Mouse (Mus musculus): ENCODE measurements at regions not wholly inside any gene's neighbourhood (a gene's known extent, or its start where the extent isn't known, plus 50 kb on each side); places are given as distances from the start of the nearest gene placed in this dataset.

GRCm38 (mm10) chr10:30132243-30132642 is 68.1 kb downstream of the Cenpw start:
- Histone ChIP-seq H3K27me3 (ENCODE audit: control insufficient read depth, insufficient read depth, low read length) (no peaks in the 10 kb centered on the region), H3K36me3 (ENCODE audit: control insufficient read depth, insufficient read depth, low read length) (no peaks in the 10 kb centered on the region), H3K9me3 (ENCODE audit: control insufficient read depth, low read length) (0 out of 2 replicates have a peak, but pooled peaks cover 2% of the 10 kb centered on the region), H3K27ac (replicated peaks; ENCODE audit: low read depth, low read length) (no peak overlapping the region), H3K4me1 (ENCODE audit: control insufficient read depth, insufficient read depth, low read length) (no peaks in the 10 kb centered on the region), H3K9ac (replicated peaks; ENCODE audit: low read length) (no peak overlapping the region), H3K4me3 (replicated peaks; ENCODE audit: low read depth, low read length) (no peak overlapping the region), H3K4me2 (ENCODE audit: low read length) (no peak overlapping the region)
- ATAC-seq (ENCODE audit: low FRiP score, low TSS enrichment) (no peak), DNase-seq (no peak)

DNA sequence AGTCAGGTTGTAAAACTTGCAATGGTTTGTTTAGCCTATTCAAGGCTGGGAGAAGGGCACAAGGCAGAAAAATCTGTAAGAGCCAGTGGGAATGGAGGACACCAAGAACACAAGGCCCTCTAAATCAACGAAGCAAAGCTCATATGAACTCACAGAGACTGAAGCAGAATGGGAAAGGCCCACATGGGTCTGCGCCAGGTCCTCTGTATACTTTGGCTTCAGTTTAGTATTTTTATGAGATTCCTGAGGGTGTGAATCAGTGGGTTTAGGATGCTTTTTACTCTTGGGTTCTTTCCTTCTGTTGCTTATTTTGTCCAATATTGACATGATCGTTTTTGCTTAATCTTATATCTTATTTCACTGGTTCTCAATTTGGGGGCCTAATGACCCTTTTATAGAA is 90.0 kb downstream of the Cenpw start:
- Histone ChIP-seq H3K9ac (replicated peaks; ENCODE audit: low read length) (no peak overlapping the region), H3K36me3 (ENCODE audit: control insufficient read depth, insufficient read depth, low read length) (no peaks in the 10 kb centered on the region), H3K27ac (replicated peaks; ENCODE audit: low read depth, low read length) (no peak overlapping the region), H3K4me3 (replicated peaks; ENCODE audit: low read depth, low read length) (no peak overlapping the region), H3K4me2 (ENCODE audit: low read length) (no peak overlapping the region), H3K27me3 (ENCODE audit: control insufficient read depth, insufficient read depth, low read length) (no peaks in the 10 kb centered on the region), H3K9me3 (ENCODE audit: control insufficient read depth, low read length) (no peaks in the 10 kb centered on the region), H3K4me1 (ENCODE audit: control insufficient read depth, insufficient read depth, low read length) (no peaks in the 10 kb centered on the region)
- no peak for ATAC-seq (ENCODE audit: low FRiP score, low TSS enrichment)
- 80% methylated on average over 3 of the region's 3 CpGs for WGBS
- DNase-seq = no peak

DNA sequence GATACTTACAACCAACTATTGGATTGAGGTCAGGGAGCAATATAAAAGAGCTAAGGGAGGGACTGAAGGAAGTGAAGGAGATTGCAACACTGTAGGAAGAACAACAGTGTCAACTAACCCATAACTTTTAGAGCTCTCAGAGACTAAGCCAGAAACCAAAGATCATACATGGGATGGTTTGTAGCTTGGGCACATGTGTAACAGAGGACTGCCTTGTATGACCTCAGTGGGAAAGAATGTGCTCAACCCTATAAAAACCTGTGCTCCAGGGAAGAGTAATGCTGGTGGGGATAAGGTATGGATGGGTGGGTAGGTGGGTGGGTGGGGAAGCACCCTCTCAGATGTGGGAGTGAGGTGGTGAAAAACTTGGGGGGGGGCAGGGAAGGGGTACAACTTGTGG is 97.9 kb downstream of the Cenpw start:
- DNase-seq (no peak), ATAC-seq (ENCODE audit: low FRiP score, low TSS enrichment) (no peak)
- Histone ChIP-seq H3K4me3 (replicated peaks; ENCODE audit: low read depth, low read length) (no peak overlapping the region), H3K27me3 (ENCODE audit: control insufficient read depth, insufficient read depth, low read length) (no peaks in the 10 kb centered on the region), H3K36me3 (ENCODE audit: control insufficient read depth, insufficient read depth, low read length) (no peaks in the 10 kb centered on the region), H3K27ac (replicated peaks; ENCODE audit: low read depth, low read length) (no peak overlapping the region), H3K9me3 (ENCODE audit: control insufficient read depth, low read length) (no peaks in the 10 kb centered on the region), H3K9ac (replicated peaks; ENCODE audit: low read length) (no peak overlapping the region), H3K4me2 (ENCODE audit: low read length) (no peak overlapping the region), H3K4me1 (ENCODE audit: control insufficient read depth, insufficient read depth, low read length) (no peaks in the 10 kb centered on the region)

DNA sequence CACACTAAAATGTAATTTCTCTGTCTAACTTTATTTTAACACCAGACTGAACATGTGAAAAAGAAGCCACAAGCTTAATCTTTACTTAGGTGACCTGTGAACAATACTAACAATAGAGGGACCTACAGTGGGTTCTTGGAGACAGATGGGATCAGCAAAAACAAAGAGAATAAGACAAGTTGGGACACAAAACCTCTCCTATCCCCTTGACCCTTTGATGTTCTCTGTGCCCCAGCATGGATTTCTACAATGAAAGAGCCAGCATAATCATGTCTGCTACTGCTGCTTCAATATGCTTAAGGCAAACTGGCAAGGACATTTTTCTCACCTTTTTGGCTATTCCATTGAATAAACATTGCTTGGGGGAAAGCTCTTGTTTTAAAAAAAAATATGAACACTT is 105.8 kb downstream of the Cenpw start:
- DNase-seq (no peak), ATAC-seq (ENCODE audit: low FRiP score, low TSS enrichment) (no peak)
- no peaks in the 10 kb centered on the region for H3K27me3 ChIP-seq (ENCODE audit: control insufficient read depth, insufficient read depth, low read length)
- no peak overlapping the region for H3K4me3 ChIP-seq (replicated peaks; ENCODE audit: low read depth, low read length)
- H3K36me3 ChIP-seq (ENCODE audit: control insufficient read depth, insufficient read depth, low read length) = no peaks in the 10 kb centered on the region
- no peak overlapping the region for H3K27ac ChIP-seq (replicated peaks; ENCODE audit: low read depth, low read length)
- no peak overlapping the region for H3K9ac ChIP-seq (replicated peaks; ENCODE audit: low read length)
- H3K4me1 ChIP-seq (ENCODE audit: control insufficient read depth, insufficient read depth, low read length) = no peaks in the 10 kb centered on the region
- H3K4me2 ChIP-seq (ENCODE audit: low read length) = no peak overlapping the region
- H3K9me3 ChIP-seq (ENCODE audit: control insufficient read depth, low read length) = no peaks in the 10 kb centered on the region

- no peak overlapping the region for H3K4me2 ChIP-seq (ENCODE audit: low read length)
- H3K9ac ChIP-seq (replicated peaks; ENCODE audit: low read length) = no peak overlapping the region
- no peaks in the 10 kb centered on the region for H3K4me1 ChIP-seq (ENCODE audit: control insufficient read depth, insufficient read depth, low read length)
- DNase-seq (peak; percentile 4), ATAC-seq (ENCODE audit: low FRiP score, low TSS enrichment) (no peak)
- WGBS = 0% methylated on average over 1 of the region's 1 CpGs
- no peak overlapping the region for H3K27ac ChIP-seq (replicated peaks; ENCODE audit: low read depth, low read length)
- no peak overlapping the region for H3K4me3 ChIP-seq (replicated peaks; ENCODE audit: low read depth, low read length)
- no peaks in the 10 kb centered on the region for H3K36me3 ChIP-seq (ENCODE audit: control insufficient read depth, insufficient read depth, low read length)
- H3K9me3 ChIP-seq (ENCODE audit: control insufficient read depth, low read length) = no peaks in the 10 kb centered on the region
- H3K27me3 ChIP-seq (ENCODE audit: control insufficient read depth, insufficient read depth, low read length) = no peaks in the 10 kb centered on the region
Measured at GRCm38 (mm10) chr10:30091549-30091948, 108.8 kb downstream of the Cenpw start.

DNA sequence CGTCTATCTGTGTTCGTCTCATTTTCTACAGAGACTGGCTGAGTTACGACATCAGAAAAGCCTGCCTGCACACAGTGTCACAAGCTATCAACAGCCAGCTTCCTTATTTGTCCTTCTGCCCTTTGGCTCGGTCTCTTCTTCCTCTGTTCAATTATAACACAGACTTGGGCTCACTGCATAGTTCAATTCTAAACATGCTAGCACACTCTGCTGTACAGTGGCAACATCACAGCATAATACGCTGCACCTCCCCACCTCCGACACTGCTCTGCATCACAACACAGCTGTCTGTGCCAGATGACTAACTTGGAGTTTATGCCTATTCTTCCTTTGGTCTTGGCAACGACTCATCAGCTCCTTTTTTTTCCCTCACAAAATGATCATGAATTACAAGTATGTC is 111.0 kb downstream of the Cenpw start:
- H3K9ac ChIP-seq (replicated peaks; ENCODE audit: low read length) = no peak overlapping the region
- peak; percentile 14 for DNase-seq
- H3K4me2 ChIP-seq (ENCODE audit: low read length) = no peak overlapping the region
- 53% methylated on average over 7 of the region's 7 CpGs for WGBS
- no peaks in the 10 kb centered on the region for H3K36me3 ChIP-seq (ENCODE audit: control insufficient read depth, insufficient read depth, low read length)
- no peak overlapping the region for H3K27ac ChIP-seq (replicated peaks; ENCODE audit: low read depth, low read length)
- no peaks in the 10 kb centered on the region for H3K9me3 ChIP-seq (ENCODE audit: control insufficient read depth, low read length)
- no peaks in the 10 kb centered on the region for H3K4me1 ChIP-seq (ENCODE audit: control insufficient read depth, insufficient read depth, low read length)
- no peak for ATAC-seq (ENCODE audit: low FRiP score, low TSS enrichment)
- no peaks in the 10 kb centered on the region for H3K27me3 ChIP-seq (ENCODE audit: control insufficient read depth, insufficient read depth, low read length)
- H3K4me3 ChIP-seq (replicated peaks; ENCODE audit: low read depth, low read length) = no peak overlapping the region

- Histone ChIP-seq H3K36me3 (ENCODE audit: control insufficient read depth, insufficient read depth, low read length) (no peaks in the 10 kb centered on the region), H3K4me2 (ENCODE audit: low read length) (no peak overlapping the region), H3K27ac (replicated peaks; ENCODE audit: low read depth, low read length) (no peak overlapping the region), H3K9me3 (ENCODE audit: control insufficient read depth, low read length) (no peaks in the 10 kb centered on the region), H3K4me3 (replicated peaks; ENCODE audit: low read depth, low read length) (no peak overlapping the region), H3K4me1 (ENCODE audit: control insufficient read depth, insufficient read depth, low read length) (no peaks in the 10 kb centered on the region), H3K9ac (replicated peaks; ENCODE audit: low read length) (no peak overlapping the region), H3K27me3 (ENCODE audit: control insufficient read depth, insufficient read depth, low read length) (no peaks in the 10 kb centered on the region)
- WGBS = 88% methylated on average over 5 of the region's 5 CpGs
- DNase-seq (no peak), ATAC-seq (ENCODE audit: low FRiP score, low TSS enrichment) (no peak)
Measured at GRCm38 (mm10) chr10:30085059-30085458, 115.3 kb downstream of the Cenpw start.

DNA sequence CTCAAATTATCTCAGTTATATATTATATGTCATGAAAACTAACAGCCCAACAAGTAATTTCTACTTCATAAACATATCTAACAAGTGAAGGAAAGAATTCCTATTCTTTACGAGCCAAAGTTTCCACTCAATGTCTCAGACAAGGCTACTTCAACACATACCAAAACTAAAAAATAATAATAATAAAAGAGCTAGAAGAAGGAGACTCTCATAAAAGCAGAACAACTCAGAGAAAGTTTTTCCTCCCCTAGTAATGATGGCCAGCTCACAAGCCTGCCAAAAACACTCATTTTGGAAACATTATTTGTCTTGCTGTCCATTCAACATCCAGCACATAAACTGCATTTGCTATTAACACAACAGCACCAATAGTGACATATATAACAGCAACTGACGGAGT is 133.7 kb downstream of the Cenpw start:
- H3K27ac ChIP-seq (replicated peaks; ENCODE audit: low read depth, low read length) = no peak overlapping the region
- no peak overlapping the region for H3K4me2 ChIP-seq (ENCODE audit: low read length)
- H3K36me3 ChIP-seq (ENCODE audit: control insufficient read depth, insufficient read depth, low read length) = no peaks in the 10 kb centered on the region
- H3K4me3 ChIP-seq (replicated peaks; ENCODE audit: low read depth, low read length) = no peak overlapping the region
- no peaks in the 10 kb centered on the region for H3K27me3 ChIP-seq (ENCODE audit: control insufficient read depth, insufficient read depth, low read length)
- DNase-seq (no peak), ATAC-seq (ENCODE audit: low FRiP score, low TSS enrichment) (no peak)
- H3K9me3 ChIP-seq (ENCODE audit: control insufficient read depth, low read length) = no peaks in the 10 kb centered on the region
- no peak overlapping the region for H3K9ac ChIP-seq (replicated peaks; ENCODE audit: low read length)
- H3K4me1 ChIP-seq (ENCODE audit: control insufficient read depth, insufficient read depth, low read length) = no peaks in the 10 kb centered on the region
- WGBS = 87% methylated on average over 2 of the region's 2 CpGs

GRCm38 (mm10) chr10:30030621-30031020 is 169.7 kb downstream of the Cenpw start:
- WGBS = 78% methylated on average over 4 of the region's 4 CpGs
- no peak overlapping the region for H3K27ac ChIP-seq (replicated peaks; ENCODE audit: low read depth, low read length)
- ATAC-seq (ENCODE audit: low FRiP score, low TSS enrichment) = no peak
- H3K27me3 ChIP-seq (ENCODE audit: control insufficient read depth, insufficient read depth, low read length) = no peaks in the 10 kb centered on the region
- no peak for DNase-seq
- no peaks in the 10 kb centered on the region for H3K36me3 ChIP-seq (ENCODE audit: control insufficient read depth, insufficient read depth, low read length)
- H3K4me1 ChIP-seq (ENCODE audit: control insufficient read depth, insufficient read depth, low read length) = no peaks in the 10 kb centered on the region
- H3K4me2 ChIP-seq (ENCODE audit: low read length) = no peak overlapping the region
- no peak overlapping the region for H3K9ac ChIP-seq (replicated peaks; ENCODE audit: low read length)
- no peaks in the 10 kb centered on the region for H3K9me3 ChIP-seq (ENCODE audit: control insufficient read depth, low read length)
- no peak overlapping the region for H3K4me3 ChIP-seq (replicated peaks; ENCODE audit: low read depth, low read length)
